Mouse (Mus musculus) CD4-positive, CD25-positive, alpha-beta regulatory T cell, adult 4 months (primary cell): ENCODE data around the gene Psme2. TPM values are rescaled to one million over a fixed set of nuclear protein-coding genes. Genes with fewer than 3 reads are reported as not detected.

Source experiments
- ATAC-seq: one replicate; pipeline ENCODE4 v1.8.0; 2017
- polyA plus RNA-seq, 2 experiments: library from polyadenylated mRNA; unstranded; fragments of 100-300 nt; shearing (Covaris generic); gene quantifications; one replicate each; pipeline ENCODE4 v1.2.1; 2017

The Psme2 gene
- 100 to 1,000 TPM; 853 to 877 TPM for polyA plus RNA-seq

DNA sequence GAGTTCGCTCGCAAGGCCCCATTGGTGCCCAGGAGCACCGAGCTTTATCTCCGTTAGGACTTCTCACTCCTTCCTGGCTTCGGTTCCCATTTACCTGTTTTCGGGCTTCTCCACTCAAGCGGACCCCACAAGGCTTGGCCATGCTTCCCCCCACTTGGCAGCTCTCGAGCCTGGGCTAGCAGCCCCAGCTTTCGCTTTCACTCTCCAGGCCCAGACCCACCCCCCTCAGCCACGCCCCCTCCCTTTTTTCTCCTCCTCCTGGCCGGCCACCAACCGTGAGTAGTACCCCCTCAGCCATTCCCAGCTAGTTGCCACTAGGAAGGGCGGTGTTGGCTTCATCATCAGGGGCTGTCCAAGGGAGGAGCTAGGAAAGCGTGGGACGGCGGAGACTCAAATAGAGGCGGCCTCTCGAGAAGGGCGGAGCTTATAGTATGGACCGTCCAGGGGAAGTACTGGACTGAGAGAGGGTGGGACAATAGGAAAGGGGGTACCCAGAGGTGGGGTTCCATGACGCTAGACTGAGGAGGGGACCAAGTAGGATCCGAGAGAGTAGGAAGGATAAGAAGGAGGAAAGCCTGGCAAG, at the start of gene Psme2:
TSS of gene Psme2 (minus strand) at position 366 of the 583 bp plus-strand sequence.
- ATAC-seq = peak; percentile 60

DNA sequence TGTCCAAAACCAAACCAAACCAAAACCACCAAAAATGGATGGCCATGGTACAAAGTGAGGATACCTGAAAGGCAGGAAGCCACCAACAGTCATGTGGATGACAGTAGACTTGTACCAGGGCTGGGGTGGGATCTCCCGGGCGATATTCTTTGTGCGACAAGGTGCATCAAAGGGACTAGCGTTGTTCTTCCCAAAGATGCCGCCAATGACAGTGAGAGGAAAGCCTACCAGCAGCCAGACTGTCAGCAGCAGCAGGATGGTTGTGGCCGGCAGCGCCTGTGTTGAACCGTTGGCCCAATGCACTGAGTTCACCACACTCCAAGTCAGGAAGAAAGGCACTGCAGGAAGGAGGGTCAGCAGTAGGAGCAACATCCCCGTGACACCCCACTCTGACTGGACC, 46.9 kb upstream of the Psme2 start, which contains the start of gene Gm49378:
TSS of gene Gm49378 (minus strand) at position 101 of the 400 bp plus-strand sequence.
- no peak for ATAC-seq

DNA sequence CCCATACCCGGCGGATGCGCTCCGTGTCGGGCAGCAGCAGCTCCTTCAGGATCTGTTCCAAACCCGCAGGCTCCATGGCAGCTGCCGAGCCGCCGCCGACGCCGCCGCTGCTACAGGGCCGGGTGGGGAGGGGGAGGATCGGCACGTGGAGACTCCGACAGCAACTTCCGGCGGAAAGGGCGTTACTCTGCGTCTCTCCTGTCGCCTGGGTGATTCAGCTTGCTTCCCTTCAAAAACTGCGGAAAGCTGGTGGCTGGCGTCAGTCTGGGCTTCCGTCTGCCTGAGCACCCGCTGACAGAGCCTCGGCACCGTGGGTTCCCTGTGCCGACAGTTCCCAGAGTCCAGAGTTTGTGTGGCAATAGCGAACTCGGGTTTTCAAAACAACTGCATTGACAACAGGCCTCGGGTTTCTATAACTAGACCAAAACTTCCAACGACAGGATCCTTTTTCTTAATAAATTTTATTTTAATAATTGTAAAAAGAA, 44.7 kb upstream of the Psme2 start, which contains the start of gene Ipo4:
TSS of gene Ipo4 (minus strand) at position 435 of the 485 bp plus-strand sequence.
- ATAC-seq = peak; percentile 99

DNA sequence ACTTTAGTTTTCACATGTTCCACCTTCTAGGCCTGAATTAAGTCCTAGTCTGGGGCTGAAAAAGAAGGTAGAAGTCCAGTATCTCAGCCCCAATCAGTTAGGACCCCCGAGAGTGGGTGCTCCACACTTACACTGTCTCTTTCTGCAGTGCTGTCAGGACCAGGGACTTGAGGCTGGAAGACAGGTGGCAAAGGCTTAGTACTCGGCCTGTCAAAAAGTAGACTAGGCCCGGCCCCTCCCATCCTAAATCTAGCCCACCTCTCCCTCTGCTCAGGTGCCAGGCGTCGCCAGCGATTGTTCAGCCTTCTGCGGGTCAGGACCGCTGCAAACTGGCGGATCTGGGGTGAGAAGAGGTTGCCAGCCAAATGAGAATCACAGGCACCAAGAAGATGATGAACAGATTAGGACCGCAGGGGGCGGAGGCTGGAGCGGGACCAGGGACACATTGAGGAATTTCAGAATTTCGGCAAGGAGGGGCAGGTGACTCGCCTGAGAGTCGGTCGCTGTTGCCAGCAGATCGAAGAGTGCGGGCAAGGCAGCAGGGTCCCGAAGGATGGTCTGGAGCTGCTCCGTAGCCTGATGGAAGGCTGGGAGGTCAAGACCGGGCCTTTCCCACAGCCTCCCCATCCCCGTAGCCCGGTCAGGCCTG, 44.1 kb upstream of the Psme2 start:
- ATAC-seq = peak; percentile 6

DNA sequence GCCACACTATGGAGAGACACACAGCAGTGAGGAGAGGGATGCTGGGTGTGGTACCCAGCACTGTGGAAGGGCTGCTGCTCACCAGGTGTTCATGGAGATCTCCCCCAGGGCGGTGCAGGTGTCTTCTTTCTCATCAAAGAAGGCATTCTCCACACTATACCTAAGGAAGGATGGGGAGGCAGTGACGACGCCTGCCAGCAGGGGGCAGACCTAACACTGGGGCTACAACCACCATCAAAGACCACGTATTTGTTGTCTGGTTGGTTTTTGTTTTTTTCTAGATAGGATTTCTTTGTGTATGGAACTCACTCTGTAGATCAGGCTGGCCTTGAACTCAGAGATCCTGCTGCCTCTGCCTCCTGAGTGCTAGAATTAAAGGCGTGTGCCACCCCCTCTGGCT, 38.4 kb upstream of the Psme2 start:
- ATAC-seq = peak; percentile 80

DNA sequence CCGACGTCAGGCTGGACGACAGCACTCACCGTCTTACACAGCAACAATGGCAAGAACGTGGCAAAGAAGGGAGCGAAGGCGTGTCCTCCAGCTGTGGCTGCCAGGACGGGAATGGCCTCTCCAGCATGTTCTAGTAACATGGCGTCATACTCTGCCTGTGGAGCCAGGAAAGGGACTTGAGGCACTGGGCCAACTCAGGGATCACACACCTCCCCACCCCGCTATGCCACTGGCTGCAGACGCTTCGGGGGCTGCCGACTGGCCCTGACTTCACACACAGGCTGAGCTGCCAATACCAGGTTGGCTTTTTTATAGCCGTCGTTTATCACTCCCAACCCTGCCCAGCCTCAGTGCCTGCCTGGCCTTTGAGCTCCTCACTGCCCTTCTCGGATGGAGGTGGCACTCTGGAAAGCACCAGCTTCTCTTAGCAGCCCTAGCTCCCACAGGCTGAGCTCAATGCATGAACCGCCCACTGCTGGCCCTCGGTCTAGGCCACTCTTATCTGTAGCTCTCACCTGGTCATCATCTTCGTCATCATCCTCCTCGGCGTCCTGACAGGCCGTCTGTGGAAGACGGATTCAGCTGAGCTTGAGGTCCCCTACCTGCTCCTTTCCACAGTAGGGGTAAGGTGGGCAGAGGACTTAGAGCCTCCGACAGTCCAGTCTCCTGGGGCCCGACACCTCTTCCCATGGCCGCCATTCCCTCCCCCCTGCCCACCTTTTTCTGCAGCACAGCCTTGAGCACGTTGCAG, 37.3 kb upstream of the Psme2 start:
- no peak for ATAC-seq

DNA sequence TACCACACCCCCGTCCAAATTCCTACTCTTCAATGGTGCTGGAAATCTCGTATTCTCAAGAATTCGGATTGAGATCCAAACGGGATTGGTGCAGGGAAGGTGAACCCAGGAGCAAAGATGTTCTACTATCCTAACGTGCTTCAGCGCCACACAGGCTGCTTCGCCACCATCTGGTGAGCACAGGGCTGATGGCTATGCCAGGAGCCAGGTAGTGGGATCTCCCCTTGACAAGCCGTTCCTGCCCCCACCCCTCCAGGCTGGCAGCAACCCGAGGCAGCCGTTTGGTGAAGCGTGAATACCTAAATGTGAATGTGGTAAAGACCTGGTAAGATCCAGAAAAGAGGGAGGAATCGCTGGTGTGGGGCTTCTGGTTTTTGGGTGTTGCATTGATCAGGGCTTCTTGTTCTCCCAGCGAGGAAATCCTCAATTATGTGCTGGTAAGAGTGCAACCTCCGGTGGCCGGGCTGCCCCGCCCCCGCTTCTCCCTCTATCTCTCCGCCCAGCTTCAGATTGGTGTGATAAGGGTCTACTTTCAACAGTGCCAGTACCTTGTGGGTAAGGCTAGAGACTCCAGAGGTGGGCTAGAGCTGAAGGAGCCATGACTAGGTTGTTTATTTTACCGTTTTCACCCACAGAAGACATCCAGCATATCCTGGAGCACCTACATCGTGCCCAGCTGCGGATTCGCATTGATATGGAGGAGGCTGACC, 27.7 kb upstream of the Psme2 start:
- peak; percentile 27 for ATAC-seq

DNA sequence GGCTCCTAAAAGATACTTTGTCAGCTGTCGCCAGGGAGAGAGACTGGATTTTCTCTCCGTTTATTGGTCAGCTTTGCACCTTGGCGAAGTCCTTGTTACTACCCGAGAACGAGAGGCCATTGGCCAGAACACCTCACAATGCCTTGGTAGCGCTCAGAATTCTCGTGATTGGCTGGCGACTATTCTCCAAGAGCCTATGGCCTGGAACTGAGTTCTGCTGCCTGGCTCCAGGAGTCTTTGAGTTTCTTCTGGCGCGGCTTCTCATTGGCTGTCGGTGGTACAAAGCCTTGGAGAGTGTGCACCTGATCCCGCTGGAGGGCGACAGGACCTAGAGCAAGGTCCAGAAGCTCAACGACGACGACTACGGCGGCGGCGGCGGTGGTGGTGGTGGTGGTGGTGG, 26.9 kb upstream of the Psme2 start, which contains the start of gene Rec8:
TSS of gene Rec8 (plus strand) at position 216 of the 400 bp plus-strand sequence.
- ATAC-seq = peak; percentile 92

DNA sequence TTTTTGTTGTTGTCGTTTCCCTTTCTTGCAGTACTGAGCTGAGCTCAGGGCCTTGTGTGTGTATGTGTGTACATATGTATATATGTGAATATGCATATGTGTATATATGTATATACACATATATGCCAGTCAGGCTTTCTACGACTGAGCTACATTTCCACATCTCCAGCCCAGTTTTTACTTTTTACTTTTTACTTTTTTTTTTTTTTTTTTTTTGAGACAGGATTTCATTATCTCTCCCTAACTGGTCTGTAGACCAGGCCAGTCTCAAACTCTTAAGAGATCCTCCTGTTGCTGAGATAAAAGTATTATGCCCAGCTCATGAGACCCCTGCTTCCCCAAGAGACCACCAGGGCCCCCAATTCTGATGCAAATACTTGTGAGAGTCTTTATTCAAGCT, 25.9 kb upstream of the Psme2 start:
- ATAC-seq = no peak

DNA sequence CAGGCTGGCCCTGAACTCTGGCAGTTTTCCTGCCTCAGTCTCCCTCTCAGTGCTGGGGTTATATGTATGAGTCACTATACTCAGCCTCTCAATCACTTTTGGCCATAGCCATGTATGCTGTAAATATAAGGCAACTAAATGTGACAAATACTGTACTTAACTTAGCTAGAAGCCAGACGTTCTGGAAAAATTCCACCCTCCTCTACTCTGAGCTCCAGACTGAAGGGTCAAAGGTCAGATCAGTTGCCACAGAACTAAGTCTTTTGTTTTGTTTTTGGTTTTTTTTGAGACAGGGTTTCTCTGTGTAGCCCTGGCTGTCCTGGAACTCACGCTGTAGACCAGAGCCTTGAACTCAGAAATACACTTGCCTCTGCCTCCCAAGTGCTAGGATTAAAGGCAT, 25.0 kb upstream of the Psme2 start:
- ATAC-seq = no peak

DNA sequence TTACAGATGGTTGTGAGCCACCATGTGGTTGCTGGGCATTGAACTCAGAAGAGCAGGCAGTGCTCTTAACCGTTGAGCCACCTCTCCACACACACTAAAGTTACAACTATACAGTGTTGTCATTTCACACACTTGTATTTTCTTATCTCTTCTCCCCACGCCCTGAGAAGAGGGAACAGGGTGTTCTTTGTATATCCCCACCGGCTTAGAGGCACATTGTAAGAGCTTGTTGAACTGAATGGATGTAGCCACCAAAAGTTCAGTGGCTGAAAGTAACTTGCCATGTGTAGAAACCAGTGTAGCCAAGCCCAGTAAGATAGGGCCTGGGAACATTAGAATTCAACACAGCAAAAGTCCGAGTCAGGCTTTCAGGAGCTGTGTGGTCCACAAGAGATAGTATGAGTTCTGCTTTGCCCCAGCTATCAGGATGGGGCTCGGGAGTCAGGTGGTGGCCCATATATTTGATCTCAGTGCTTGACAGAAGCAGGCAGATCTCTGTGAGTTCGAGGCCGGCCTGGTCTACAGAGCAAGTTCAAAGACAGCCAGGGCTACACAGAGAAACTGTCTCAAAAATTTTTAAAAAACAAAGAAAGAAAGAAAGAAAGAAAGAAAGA, 23.8 kb upstream of the Psme2 start:
- no peak for ATAC-seq

DNA sequence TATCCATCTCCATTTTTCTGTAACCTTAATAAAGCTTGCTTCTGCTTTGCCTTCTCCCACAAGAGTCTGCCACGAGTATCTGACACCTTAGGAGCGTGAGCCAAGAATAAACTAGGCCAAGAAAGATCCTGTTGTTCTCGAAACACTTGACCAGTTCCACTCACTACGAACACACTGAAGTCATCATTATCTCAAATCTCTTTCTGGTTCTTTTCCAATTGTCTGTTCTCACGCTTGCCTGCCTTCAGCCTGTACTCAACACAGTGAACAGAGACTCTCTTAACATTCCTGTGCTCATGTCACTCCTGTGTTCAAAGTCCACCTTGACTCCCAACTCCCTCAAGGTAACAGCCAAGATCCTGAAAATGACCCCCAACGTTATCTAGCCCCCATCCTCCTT, 22.4 kb upstream of the Psme2 start:
- ATAC-seq = no peak

DNA sequence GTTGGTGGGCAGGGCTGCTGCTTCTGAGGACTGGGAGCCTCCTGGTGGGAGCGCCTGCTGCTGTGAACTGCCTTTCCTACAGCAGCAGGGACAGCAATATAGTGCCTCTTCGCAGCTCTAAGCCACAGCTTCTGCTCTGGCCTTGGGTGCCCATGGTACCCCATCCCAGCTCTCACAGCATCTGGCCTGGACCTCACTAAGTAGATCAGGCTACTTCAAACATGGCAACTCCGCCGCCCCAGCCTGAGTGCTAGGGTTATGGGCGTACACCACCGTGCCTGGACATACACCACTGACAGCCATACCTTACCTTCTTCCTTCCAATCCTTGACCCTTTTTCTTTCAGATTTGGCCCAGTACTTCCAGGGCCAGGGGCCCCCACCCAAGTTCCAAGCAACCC, 17.4 kb upstream of the Psme2 start:
- ATAC-seq = no peak

DNA sequence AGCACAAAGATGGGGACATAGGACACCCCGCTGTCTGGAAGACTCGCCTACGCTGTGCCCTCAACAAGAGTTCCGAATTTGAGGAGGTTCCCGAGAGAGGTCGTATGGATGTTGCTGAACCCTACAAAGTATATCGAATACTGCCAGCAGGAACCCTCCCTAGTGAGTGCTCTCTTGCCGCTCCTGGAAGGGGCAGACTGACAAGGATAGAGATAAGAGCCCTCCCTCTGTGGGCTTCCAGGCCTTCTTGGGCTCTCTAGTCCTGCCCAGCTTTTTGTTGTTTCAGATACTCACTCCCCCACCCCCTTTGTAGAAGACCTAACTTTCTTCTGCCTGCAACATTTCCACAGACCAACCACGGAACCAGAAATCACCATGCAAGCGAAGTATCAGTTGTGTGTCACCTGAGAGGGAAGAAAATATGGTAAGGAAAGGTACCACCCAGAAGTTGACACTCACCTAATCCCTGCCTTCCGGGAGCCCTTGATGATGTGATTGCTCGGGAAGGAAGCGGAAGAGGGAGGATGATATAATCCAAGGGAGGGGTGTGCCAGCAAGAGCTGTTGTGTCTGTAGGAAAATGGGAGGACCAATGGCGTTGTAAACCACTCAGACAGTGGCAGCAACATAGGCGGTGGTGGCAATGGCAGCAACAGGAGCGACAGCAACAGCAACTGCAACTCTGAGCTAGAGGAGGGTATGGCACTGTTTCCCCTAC, 15.0 kb upstream of the Psme2 start:
- ATAC-seq = no peak

DNA sequence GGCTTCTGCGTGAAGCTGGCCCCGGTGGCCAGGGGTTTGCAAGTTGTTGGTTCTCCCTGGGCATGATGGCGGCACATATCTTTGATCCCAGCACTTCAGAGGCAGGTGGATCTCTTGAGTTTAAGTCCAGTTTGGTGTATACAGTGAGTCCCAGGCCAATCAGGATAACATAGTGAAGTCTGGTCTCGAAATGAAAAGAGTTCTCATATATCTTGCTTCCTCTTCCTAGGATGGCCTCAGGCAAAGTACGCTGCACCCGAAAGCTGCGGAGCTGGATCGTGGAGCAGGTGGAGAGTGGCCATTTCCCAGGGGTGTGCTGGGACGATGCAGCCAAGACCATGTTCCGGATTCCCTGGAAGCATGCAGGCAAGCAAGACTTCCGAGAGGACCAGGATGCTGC, 13.9 kb upstream of the Psme2 start:
- ATAC-seq = no peak

DNA sequence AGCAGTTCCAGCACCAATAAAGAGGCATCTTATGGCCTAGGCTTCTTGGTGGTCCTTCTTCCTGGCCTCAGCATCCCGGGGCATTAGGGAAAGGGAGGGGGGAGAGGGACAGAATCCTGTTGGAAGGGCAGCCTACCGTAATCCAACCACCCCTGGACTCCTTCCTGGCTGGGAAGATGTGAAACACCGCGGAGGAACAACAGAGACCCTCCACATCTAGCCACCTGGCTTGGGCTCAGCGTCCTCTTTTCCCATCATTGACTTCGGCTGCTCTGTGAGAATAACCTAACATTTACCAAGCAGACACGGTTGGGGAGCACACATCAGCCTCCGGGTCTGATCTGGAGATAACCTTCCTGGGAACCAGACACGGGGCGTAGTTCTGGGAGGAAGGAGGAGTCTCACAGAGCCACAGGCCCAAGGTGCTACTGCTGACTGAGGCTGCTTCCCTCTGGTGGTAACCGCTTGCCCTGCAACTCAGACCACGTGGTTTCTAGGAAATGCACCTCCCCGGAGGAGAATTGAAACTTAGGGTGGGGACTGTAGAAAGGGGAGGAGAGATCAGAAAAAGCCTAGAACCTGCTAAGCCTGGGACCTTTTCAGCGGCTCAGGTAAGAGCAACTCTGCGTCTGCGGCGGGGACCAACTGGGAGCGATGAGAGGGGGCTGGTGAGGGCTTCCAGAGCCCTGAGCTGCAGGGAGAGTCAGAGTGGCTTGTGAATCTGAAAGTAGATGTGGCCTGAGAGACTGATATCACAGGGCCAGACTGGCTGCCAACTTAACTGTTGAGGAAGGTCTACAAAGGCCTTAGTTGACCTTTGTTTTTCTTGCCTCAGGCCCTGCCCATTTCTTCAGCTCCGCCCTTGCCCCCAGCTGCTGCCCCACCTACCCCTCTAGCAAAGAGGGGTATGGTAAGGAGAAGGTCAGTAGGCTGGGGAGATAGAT, 13.0 kb upstream of the Psme2 start:
- peak; percentile 96 for ATAC-seq

DNA sequence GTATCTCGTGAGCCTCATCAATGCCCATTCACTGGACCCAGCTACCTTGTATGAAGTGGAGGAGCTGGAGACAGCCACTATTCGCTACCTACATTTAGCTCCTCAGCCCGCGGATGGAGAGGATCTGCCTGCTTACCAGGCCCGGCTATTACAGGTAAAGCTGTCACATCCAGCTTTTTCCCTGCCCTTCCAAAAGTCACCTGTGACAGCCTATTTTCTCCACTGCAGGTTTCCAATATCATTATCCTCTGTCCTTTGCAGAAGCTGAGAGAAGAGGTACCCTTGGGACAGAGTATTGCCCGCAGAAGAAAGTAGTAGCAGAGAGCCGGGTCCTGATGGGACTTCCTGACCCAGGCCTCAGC, 12.3 kb upstream of the Psme2 start, which contains the start of gene Irf9:
TSS of gene Irf9 (plus strand) at position 301 of the 362 bp plus-strand sequence.
- no peak for ATAC-seq

DNA sequence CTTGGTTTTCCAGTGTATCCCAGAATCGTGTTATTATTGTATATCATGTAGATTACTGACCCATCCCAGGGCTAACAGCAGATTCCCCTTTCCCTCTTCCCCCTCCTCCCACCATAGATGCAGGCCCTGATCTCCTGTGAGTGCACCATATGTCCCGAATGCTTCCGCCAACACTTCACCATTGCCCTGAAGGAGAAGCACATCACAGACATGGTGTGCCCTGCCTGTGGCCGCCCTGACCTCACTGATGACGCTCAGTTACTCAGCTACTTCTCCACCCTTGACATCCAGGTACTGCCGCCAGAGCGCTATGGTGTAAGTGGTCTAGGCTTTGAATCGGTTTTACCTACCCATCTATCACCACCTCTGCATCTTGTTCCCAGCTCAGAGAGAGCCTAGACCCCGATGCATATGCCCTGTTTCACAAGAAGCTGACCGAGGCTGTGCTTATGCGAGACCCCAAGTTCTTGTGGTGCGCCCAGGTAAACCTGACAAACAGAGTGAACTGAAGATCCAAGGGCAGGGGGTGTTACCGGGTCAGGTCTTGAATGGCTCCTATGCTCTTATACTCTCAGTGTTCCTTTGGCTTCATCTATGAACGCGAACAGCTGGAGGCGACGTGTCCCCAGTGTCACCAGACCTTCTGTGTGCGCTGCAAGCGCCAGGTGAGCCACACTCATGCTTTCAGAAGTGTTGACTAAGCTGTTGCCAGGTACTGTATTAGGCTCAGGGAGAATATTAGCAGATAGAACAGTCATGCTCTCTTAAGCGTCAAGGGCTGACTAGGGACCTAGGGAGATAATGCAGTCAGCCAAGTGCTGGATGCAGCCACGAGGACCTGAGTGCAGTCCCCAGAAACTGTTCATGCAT, 7.8 kb upstream of the Psme2 start:
- no peak for ATAC-seq

DNA sequence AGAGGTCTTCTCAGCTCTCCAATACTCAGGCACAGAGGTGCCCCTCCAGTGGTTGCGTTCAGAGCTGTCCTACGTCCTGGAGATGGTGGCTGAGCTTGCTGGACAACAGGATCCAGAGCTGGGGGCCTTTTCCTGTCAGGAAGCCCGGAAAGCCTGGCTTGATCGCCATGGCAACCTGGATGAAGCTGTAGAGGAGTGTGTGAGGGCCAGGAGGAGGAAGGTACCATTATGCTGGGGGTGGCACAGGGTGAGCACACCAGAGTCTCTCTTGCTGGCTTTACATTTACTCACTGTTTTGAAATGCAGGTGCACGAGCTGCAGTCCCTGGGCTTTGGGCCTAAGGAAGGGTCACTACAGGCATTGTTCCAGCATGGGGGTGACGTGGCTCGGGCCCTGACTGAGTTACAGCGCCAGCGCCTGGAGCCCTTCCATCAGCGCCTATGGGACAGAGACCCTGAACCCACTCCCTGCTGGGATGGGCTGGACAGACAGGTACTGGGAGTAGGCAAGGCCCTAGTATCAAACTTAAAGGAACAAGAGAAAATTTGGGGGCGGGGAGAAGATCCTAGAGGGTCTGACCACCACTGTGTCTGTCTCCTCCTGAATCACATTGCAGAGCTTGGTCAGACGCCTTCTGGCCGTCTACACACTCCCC, 5.2 kb upstream of the Psme2 start:
- no peak for ATAC-seq
